Mouse (Mus musculus) intestine, embryonic 14.5 days (tissue): ENCODE data around the gene Slc30a10. TPM values are rescaled to one million over a fixed set of nuclear protein-coding genes. Genes with fewer than 3 reads are reported as not detected.

Experiments used
- ATAC-seq: fragments of 200-750 bp; cut with Nextera tagmentation; replicated peaks from 2 replicates; pipeline ENCODE4 v1.8.0; 2017; ENCODE audit warnings: low read depth, moderate number of reproducible peaks, moderate TSS enrichment, moderate library complexity; ENCODE audit not compliant: low FRiP score, low TSS enrichment
- DNase-seq: peaks from one replicate; pipeline ENCODE4 v3.0.0-alpha.2; 2018; ENCODE audit warnings: low spot score
- H3K27ac ChIP-seq: fragments of 300-500 bp; sonication (generic); 2 replicates; pipeline ENCODE4 v1.5.1; 2014; ENCODE audit warnings: low read depth, mild to moderate bottlenecking, control low read depth
- H3K27me3 ChIP-seq: fragments of 300-500 bp; sonication (generic); replicated peaks from 2 replicates; pipeline ENCODE4 v1.6.1; 2014; ENCODE audit warnings: low read length, control low read depth; ENCODE audit not compliant: control insufficient read depth, insufficient read depth
- H3K36me3 ChIP-seq: fragments of 300-500 bp; sonication (generic); 2 replicates; pipeline ENCODE4 v1.6.1; 2014; ENCODE audit warnings: low read length, control low read depth; ENCODE audit not compliant: control insufficient read depth, insufficient read depth
- H3K4me1 ChIP-seq: fragments of 300-500 bp; sonication (generic); replicated peaks from 2 replicates; pipeline ENCODE4 v1.6.1; 2014; ENCODE audit warnings: low read length, control low read depth, mixed read lengths; ENCODE audit not compliant: control insufficient read depth, insufficient read depth
- H3K4me2 ChIP-seq: fragments of 300-500 bp; sonication (generic); 2 replicates; pipeline ENCODE4 v1.6.1; 2014; ENCODE audit warnings: low read length
- H3K4me3 ChIP-seq: fragments of 300-500 bp; sonication (generic); 2 replicates; pipeline ENCODE4 v1.5.1; 2014; ENCODE audit warnings: low read depth, low read length, control low read depth, mixed read lengths
- H3K9ac ChIP-seq: fragments of 300-500 bp; sonication (generic); 2 replicates; pipeline ENCODE4 v1.6.1; 2014; ENCODE audit warnings: mild to moderate bottlenecking, low read length
- H3K9me3 ChIP-seq: fragments of 300-500 bp; sonication (generic); 2 replicates; pipeline ENCODE4 v1.6.1; 2016; ENCODE audit warnings: low read length, control low read depth; ENCODE audit not compliant: control insufficient read depth
- WGBS: fragments of 180-500 bp; shearing (Covaris S2); extraction: QIAGEN DNeasy Blood & Tissue Kit; methylation state at CpG from one replicate; pipeline ENCODE4 v1.1.7; 2014; 5-methylcytosine and 5-hydroxymethylcytosine counted together
- polyA plus RNA-seq: library from polyadenylated mRNA; unstranded; fragments of >200 nt; fragmentation: Nextera tagmentation; extraction: Ambion mirVana; gene quantifications from 2 replicates; pipeline ENCODE4 v1.2.1, GENCODE M21; 2014

Gene Slc30a10
- polyA plus RNA-seq, 1 experiment from 2014 or later, result 1.2 TPM

GRCm38 (mm10) chr1:185472730-185473129 is 18.1 kb downstream of the Slc30a10 start:
- Histone ChIP-seq H3K4me1 (no peaks in the 10 kb centered on the region), H3K27me3 (no peaks in the 10 kb centered on the region), H3K36me3 (no peaks in the 10 kb centered on the region), H3K4me2 (no peak overlapping the region), H3K9me3 (no peaks in the 10 kb centered on the region), H3K27ac (no peak overlapping the region), H3K4me3 (no peak overlapping the region), H3K9ac (no peak overlapping the region)
- no peak for DNase-seq
- 85% methylated on average over 4 of the region's 4 CpGs for WGBS
- no peak for ATAC-seq

- 89% methylated on average over 1 of the region's 1 CpGs for WGBS
- Histone ChIP-seq H3K27me3 (no peaks in the 10 kb centered on the region), H3K9me3 (no peaks in the 10 kb centered on the region), H3K9ac (no peak overlapping the region), H3K4me2 (no peak overlapping the region), H3K4me1 (no peaks in the 10 kb centered on the region), H3K36me3 (no peaks in the 10 kb centered on the region), H3K27ac (no peak overlapping the region), H3K4me3 (no peak overlapping the region)
- ATAC-seq, result no peak
- DNase-seq, result no peak
Measured at GRCm38 (mm10) chr1:185473437-185473836, 18.8 kb downstream of the Slc30a10 start.

DNA sequence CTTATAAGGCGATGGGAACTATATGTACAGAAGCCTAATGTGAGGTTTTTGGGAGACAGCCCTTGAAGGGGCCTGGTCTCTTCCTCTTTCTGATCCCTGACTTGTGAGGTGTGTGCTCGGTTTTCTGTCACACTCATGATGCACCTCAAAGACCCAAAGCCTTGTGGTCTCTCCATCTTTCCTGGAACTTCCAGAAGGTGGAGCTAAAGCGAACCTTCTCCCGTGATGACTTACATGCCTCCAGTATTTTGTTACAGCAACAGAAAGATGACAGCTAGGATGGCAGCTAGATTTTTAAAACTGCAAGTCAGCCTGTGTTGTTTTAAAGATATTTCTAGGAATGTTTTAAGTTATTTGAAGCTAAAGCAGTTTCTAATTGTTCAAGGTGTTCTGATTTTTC is 25.2 kb downstream of the Slc30a10 start:
- H3K4me2 ChIP-seq, result no peak overlapping the region
- no peak for ATAC-seq
- peaks cover 9% of the 10 kb centered on the region for H3K4me1 ChIP-seq
- H3K9ac ChIP-seq, result no peak overlapping the region
- 93% methylated on average over 4 of the region's 4 CpGs for WGBS
- no peaks in the 10 kb centered on the region for H3K36me3 ChIP-seq
- H3K4me3 ChIP-seq, result no peak overlapping the region
- H3K27me3 ChIP-seq, result no peaks in the 10 kb centered on the region
- no peak for DNase-seq
- no peaks in the 10 kb centered on the region for H3K9me3 ChIP-seq
- H3K27ac ChIP-seq, result no peak overlapping the region

- H3K9me3 ChIP-seq, result no peaks in the 10 kb centered on the region
- WGBS, result 25% methylated on average over 19 of the region's 19 CpGs
- H3K36me3 ChIP-seq, result no peaks in the 10 kb centered on the region
- no peaks in the 10 kb centered on the region for H3K27me3 ChIP-seq
- no peak for ATAC-seq
- peak; percentile 61 for DNase-seq
- H3K4me3 ChIP-seq, result peak overlapping the region; percentile 16; the same call in 1 of the 2 replicates
- H3K4me1 ChIP-seq, result peaks cover 9% of the 10 kb centered on the region
- H3K27ac ChIP-seq, result 0 out of 2 replicates have a peak overlapping the region, but pooled peaks have one; percentile 3
- H3K4me2 ChIP-seq, result peak overlapping the region; percentile 46
- 0 out of 2 replicates have a peak overlapping the region, but pooled peaks have one; percentile 10 for H3K9ac ChIP-seq
Measured at GRCm38 (mm10) chr1:185482001-185482761, 27.5 kb downstream of the Slc30a10 start.

- no peaks in the 10 kb centered on the region for H3K36me3 ChIP-seq
- H3K9ac ChIP-seq, result no peak overlapping the region
- DNase-seq (no peak), ATAC-seq (no peak)
- no peak overlapping the region for H3K4me2 ChIP-seq
- WGBS, result 90% methylated on average over 2 of the region's 2 CpGs
- no peaks in the 10 kb centered on the region for H3K9me3 ChIP-seq
- H3K4me1 ChIP-seq, result peaks cover 9% of the 10 kb centered on the region
- no peak overlapping the region for H3K4me3 ChIP-seq
- H3K27ac ChIP-seq, result peak overlapping the region; percentile 3; the same call in 1 of the 2 replicates
- H3K27me3 ChIP-seq, result no peaks in the 10 kb centered on the region
Measured at GRCm38 (mm10) chr1:185482762-185483161, 28.1 kb downstream of the Slc30a10 start.

DNA sequence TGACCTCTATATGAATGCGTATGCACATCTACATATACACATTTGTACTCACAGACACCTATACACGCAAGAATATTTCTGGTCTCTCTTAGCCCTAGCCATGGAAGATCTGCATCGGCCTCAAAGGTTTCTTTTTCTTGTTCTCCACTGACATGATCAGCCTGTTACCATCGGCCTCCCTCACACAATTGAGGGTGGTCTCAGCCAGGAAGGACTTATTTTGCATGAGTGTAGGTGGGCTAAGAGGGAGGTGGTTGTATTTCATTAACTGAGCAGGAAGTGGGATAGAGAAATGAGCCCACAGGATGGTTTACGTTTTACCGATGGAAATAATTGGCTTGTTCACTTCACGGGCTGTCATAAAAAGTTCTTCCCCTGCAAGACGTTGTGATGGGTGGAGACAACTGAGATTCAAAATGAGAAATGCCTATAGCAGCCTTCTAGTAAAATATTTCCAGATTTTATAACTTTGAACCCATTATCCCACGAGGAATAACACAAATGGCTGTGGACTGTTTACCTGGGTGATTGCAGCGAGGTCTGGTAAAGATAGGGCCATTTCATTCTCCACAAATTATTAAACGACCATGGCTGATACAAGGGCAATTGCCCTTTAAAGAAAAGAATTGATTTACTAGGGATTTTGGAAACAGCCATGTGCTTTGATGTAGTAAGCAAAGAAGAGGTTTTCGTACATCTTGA is 28.9 kb downstream of the Slc30a10 start:
- H3K4me1 ChIP-seq, result peaks cover 9% of the 10 kb centered on the region
- 56% methylated on average over 12 of the region's 12 CpGs for WGBS
- no peak overlapping the region for H3K9ac ChIP-seq
- H3K27me3 ChIP-seq, result no peaks in the 10 kb centered on the region
- no peak overlapping the region for H3K4me3 ChIP-seq
- peak overlapping the region; percentile 77 for H3K27ac ChIP-seq
- no peaks in the 10 kb centered on the region for H3K9me3 ChIP-seq
- DNase-seq (peak; percentile 59), ATAC-seq (peak; percentile 60)
- 0 out of 2 replicates have a peak overlapping the region, but pooled peaks have one; percentile 25 for H3K4me2 ChIP-seq
- no peaks in the 10 kb centered on the region for H3K36me3 ChIP-seq

- 69% methylated on average over 19 of the region's 19 CpGs for WGBS
Measured at GRCm38 (mm10) chr1:185484281-185484680, 29.6 kb downstream of the Slc30a10 start.

DNA sequence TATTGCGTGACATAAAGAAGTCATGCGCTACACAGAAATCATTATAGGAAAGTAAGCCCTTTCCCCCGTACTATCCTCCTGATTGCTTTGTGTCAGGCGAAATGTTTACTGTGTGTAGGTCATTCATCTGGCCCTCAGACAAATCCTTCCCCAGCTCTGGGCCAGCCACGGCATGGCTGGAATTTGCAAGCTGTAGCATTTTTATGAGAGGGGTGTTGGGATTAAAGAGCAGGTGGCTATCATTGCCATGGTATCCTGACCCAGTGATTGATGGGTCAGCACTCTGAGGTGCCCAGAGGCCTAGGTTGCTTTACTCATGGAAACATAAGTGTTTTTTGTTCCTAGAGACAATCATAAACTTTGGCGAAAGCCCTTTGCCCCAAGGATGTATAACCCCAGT is 35.2 kb downstream of the Slc30a10 start:
- no peak overlapping the region for H3K27ac ChIP-seq
- ATAC-seq, result no peak
- H3K9ac ChIP-seq, result no peak overlapping the region
- no peak overlapping the region for H3K4me2 ChIP-seq
- no peaks in the 10 kb centered on the region for H3K27me3 ChIP-seq
- H3K4me3 ChIP-seq, result no peak overlapping the region
- H3K36me3 ChIP-seq, result no peaks in the 10 kb centered on the region
- H3K9me3 ChIP-seq, result no peaks in the 10 kb centered on the region
- 49% methylated on average over 6 of the region's 6 CpGs for WGBS
- H3K4me1 ChIP-seq, result no peaks in the 10 kb centered on the region; the same call in 1 of the 2 replicates
- DNase-seq, result no peak

More at GRCm38 (mm10) chr1:185484281-185484680, 29.6 kb downstream of the Slc30a10 start:
- peak overlapping the region; percentile 77 for H3K27ac ChIP-seq
- no peaks in the 10 kb centered on the region for H3K27me3 ChIP-seq
- H3K9me3 ChIP-seq, result no peaks in the 10 kb centered on the region
- DNase-seq, result no peak
- H3K9ac ChIP-seq, result no peak overlapping the region
- peaks cover 9% of the 10 kb centered on the region for H3K4me1 ChIP-seq
- H3K36me3 ChIP-seq, result no peaks in the 10 kb centered on the region
- H3K4me3 ChIP-seq, result no peak overlapping the region
- no peak; the same call in 1 of the 2 replicates for ATAC-seq
- peak overlapping the region; percentile 25; the same call in 1 of the 2 replicates for H3K4me2 ChIP-seq
